Mouse (Mus musculus) left cerebral cortex, adult 8-10 months (tissue): ENCODE data around the gene Kif28. TPM values are rescaled to one million over a fixed set of nuclear protein-coding genes. Genes with fewer than 3 reads are reported as not detected.
"Not testable (repeated sequence)": the region's sequence is repeated elsewhere in the genome, so short reads cannot be mapped to it uniquely, and the experiment has no call there.

Experiments
- DNase-seq, 2 experiments: peaks; one replicate each; pipeline ENCODE4 v3.0.0; 2022; ENCODE audit warnings: low spot score in 2 of 2
- total RNA-seq, 4 experiments: library from RNA; stranded (reverse); gene quantifications; 2 replicates each; pipeline ENCODE4 v1.2.4; 2022

Gene Kif28
- total RNA-seq, 4 experiments from 2014 or later, result 0.22 to 0.27 TPM; not detected in 2

DNA sequence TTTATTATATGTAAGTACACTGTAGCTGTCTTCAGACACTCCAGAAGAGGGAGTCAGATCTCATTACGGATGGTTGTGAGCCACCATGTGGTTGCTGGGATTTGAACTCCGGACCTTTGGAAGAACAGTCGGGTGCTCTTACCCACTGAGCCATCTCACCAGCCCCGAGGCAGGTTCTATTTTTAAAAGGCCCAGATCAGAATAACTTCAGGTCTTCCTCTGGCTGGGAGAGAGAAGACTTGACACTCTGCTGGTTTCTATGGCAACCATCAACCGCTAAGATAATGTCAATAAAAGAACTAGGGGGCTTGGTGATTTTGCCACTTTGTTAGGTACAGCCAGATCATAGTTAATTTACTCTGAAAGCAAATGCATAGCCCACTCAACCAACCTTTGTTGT is 96.4 kb downstream of the Kif28 start:
- DNase-seq, result not testable (repeated sequence)

DNA sequence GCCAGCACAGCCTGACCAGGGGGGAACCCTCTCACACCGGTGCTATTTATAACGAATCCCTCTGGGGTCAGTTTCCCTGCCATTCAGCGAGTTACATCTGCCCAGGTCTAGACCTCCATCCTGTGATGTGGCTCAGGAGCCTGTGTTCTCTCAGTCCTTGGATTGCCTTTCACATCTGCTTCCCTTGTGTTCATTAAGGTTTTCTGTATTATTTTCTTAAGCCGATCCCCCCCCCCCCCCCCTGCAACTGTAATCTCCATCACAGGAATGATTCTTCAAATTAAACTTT is 99.1 kb downstream of the Kif28 start:
- no peak for DNase-seq

Other genes starting within 250 kb of the Kif28 start
- 10 to 100 TPM; 31.8 to 34.0 (median 33.4) TPM for gene Smyd3, start 227.2 kb downstream of the Kif28 start, total RNA-seq
- 10 to 100 TPM; 21.7 to 27.3 (median 26.0) TPM for gene Tfb2m, start 199.0 kb downstream of the Kif28 start, total RNA-seq
- gene Cnst, start 198.9 kb downstream of the Kif28 start, total RNA-seq, result 10 to 100 TPM; 40.1 to 42.1 (median 41.1) TPM
- 10 to 100 TPM; 65.4 to 75.6 (median 71.6) TPM for gene Sccpdh, start 77.1 kb downstream of the Kif28 start, total RNA-seq
- gene Gm10518, start 58.1 kb upstream of the Kif28 start, total RNA-seq, result not detected
- gene Ahctf1, start 58.4 kb upstream of the Kif28 start, total RNA-seq, result 10 to 100 TPM; 35.4 to 38.4 (median 36.1) TPM
- gene Cdc42bpa, start 215.2 kb upstream of the Kif28 start, total RNA-seq, result 100 to 1,000 TPM; 222 to 265 (median 238) TPM